Mouse (Mus musculus) heart, embryonic 11.5 days (tissue): ENCODE results near the gene Gle1. TPM values are rescaled to one million over a fixed set of nuclear protein-coding genes. Genes with fewer than 3 reads are reported as not detected.
"Not testable (repeated sequence)": the region's sequence is repeated elsewhere in the genome, so short reads cannot be mapped to it uniquely, and the experiment has no call there.

Experiments
- ATAC-seq: fragments of 200-750 bp; cut with Nextera tagmentation; replicated peaks from 2 replicates; pipeline ENCODE4 v1.8.0; 2017; ENCODE audit warnings: moderate library complexity; ENCODE audit not compliant: insufficient number of reproducible peaks, low FRiP score, low TSS enrichment
- H3K27ac ChIP-seq: fragments of 300-500 bp; sonication (generic); 2 replicates; pipeline ENCODE4 v1.5.1; 2014; ENCODE audit warnings: mild to moderate bottlenecking, low read depth, low read length
- H3K27me3 ChIP-seq: fragments of 300-500 bp; sonication (generic); 2 replicates; pipeline ENCODE4 v1.6.1; 2014; ENCODE audit warnings: mild to moderate bottlenecking, low read length, mixed read lengths; ENCODE audit not compliant: control insufficient read depth, insufficient read depth
- H3K36me3 ChIP-seq: fragments of 300-500 bp; sonication (generic); 2 replicates; pipeline ENCODE4 v1.6.1; 2014; ENCODE audit warnings: mild to moderate bottlenecking, low read length, moderate library complexity, mixed read lengths; ENCODE audit not compliant: control insufficient read depth, insufficient read depth
- H3K4me1 ChIP-seq: fragments of 300-500 bp; sonication (generic); 2 replicates; pipeline ENCODE4 v1.6.1; 2014; ENCODE audit warnings: low read length; ENCODE audit not compliant: control insufficient read depth, insufficient read depth
- H3K4me2 ChIP-seq: fragments of 300-500 bp; sonication (generic); 2 replicates; pipeline ENCODE4 v1.6.1; 2014; ENCODE audit warnings: mild to moderate bottlenecking, moderate library complexity
- H3K4me3 ChIP-seq: fragments of 300-500 bp; sonication (generic); 2 replicates; pipeline ENCODE4 v1.5.1; 2014; ENCODE audit warnings: low read depth, low read length
- H3K9ac ChIP-seq: fragments of 300-500 bp; sonication (generic); 2 replicates; pipeline ENCODE4 v1.6.1; 2014; ENCODE audit warnings: mild to moderate bottlenecking, low read depth, low read length, moderate library complexity
- H3K9me3 ChIP-seq: fragments of 300-500 bp; sonication (generic); replicated peaks from 2 replicates; pipeline ENCODE4 v1.6.1; 2016; ENCODE audit warnings: low read length; ENCODE audit not compliant: control insufficient read depth
- WGBS: fragments of 180-500 bp; shearing (Covaris S2); extraction: QIAGEN DNeasy Blood & Tissue Kit; methylation state at CpG from one replicate; pipeline ENCODE4 v1.1.7; 2014; ENCODE audit not compliant: insufficient replicate concordance; 5-methylcytosine and 5-hydroxymethylcytosine counted together
- polyA plus RNA-seq: library from polyadenylated mRNA; unstranded; fragments of >200 nt; fragmentation: Nextera tagmentation; extraction: Ambion mirVana; gene quantifications from 2 replicates; pipeline ENCODE4 v1.2.1, GENCODE M21; 2014

The Gle1 gene
- 34.3 and 39.0 TPM in 2 replicates for polyA plus RNA-seq

DNA sequence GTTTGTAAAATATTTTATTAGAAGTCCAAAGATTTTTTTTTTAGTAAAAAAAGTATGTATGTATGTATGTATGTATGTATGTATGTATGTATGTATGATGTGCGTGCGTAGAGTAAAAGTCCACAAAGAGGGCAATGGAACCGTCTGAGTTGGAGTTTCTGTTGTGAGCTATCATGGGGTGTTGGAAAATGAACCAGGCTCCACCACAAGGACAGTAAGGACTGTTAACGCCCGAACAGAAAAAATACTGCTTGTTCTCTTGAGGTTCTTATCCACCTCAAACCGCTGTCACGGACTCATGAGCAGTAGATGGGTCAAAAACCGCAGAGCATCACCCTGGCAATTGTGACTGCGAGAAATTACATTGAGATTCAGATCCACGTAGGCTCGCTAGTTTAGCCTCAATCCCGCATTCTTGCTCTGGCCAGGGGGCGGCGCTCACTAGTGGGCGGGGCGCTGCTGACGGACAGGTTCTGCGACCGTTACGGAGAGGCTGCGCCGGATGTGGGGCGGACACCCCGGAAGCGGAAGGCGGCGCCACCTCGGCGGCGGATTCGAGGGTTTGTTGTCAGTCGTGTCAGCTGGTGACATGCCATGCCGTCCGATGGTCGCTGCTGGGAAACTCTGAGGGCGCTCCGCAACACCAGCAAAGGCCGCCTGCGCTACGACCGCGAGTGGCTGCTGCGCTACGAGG is at the start of gene Gle1:
Gle1 (plus strand) TSS at position 521 of the 694 bp plus-strand sequence.
- peak within 1 kb of the TSS; percentile 83 for H3K4me3 ChIP-seq
- whole genome bisulfite sequencing = 3% methylated on average over 44 of the region's 44 CpGs
- peak; percentile 91 for ATAC-seq

DNA sequence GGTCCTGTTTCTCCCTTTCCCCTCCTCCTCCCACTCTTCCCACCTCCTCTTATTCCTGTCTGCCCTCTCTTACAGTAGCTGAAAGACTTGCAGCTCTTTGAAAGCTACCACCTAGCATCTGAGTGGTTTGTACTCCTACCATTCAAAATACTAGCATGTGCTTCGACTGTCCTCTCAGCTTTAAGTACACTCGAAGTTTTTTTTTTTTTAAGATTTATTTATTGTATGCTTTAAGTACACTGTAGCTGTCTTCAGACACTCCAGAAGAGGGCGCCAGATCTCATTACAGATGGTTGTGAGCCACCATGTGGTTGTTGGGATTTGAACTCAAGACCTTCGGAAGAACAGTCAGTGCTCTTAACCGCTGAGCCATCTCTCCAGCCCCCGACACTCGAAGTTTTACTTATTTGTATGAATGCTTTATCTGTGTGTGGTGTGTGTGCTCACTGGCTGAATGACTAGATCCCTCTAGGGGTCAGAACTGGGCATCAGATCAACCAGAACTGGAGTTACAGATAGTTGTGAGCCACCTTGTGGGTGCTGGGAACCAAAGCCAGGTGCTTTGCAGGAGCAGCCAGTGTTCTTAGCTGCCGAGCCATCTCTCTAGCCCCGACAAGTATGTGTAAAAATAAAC is 48.5 kb upstream of the Gle1 start:
- H3K4me2 ChIP-seq, H3K27me3 ChIP-seq, H3K36me3 ChIP-seq, H3K27ac ChIP-seq, ATAC-seq, H3K4me3 ChIP-seq, H3K9me3 ChIP-seq, H3K9ac ChIP-seq: not testable (repeated sequence)
- peaks cover 12% of the 10 kb centered on the region for H3K4me1 ChIP-seq
- 76% methylated on average over 9 of the region's 9 CpGs for WGBS

More for the DNA sequence above, at the start of gene Gle1:
- Histone ChIP-seq H3K27me3 (no peaks in the 10 kb centered on the region), H3K9ac (peak within 1 kb of the TSS; percentile 78), H3K4me2 (peak within 1 kb of the TSS; percentile 74), H3K27ac (peak within 1 kb of the TSS; percentile 76), H3K9me3 (no peaks in the 10 kb centered on the region), H3K4me1 (no peaks in the 10 kb centered on the region), H3K36me3 (peaks cover 15% of the 10 kb centered on the region)

DNA sequence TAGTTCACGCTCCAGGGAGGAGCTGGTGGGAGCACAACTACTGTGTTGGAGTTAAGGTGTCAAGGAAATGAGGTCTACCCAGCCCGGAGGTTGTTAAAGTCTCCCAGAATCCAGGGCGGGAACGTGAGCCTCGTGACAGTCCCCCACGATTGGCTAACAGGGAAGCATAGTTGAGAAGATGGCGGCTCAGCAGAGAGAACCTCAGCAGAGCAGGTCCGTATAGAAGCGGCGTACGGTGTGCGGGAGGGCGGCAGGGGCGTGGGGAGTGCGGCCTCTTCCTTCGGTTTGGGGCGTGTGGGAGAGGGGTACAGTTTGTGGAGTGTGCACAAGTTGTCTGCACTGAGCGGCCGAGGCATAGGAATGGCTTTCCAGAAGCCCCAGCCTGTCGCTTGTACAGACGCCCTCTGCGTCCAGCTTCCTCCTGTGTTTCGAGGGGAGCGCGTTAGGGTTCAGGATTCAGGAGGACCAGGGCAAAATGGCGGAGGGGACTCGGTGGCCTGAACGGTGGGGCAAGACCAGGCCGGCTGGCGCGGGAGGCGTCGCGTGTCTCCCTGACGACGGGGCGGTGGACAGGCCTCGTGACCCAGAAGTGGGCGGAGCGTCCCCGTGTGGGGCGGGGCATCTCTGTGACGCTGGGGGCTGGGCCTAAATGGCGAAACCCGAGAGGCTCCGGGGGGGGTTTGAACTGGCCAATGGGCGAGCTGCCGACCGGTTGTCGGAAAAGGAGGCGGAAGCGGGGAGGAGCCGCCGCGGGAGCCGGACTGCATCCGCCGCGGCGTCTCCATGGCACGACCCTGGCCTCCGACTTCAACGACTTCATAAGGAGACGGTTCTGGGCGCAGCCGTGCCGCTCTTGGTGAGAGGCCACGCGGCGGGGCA is 45.9 kb upstream of the Gle1 start, which contains the start of gene Odf2:
Odf2 (plus strand) TSS at position 156 of the 879 bp plus-strand sequence.
- Histone ChIP-seq H3K9ac (peak within 1 kb of the TSS; percentile 96), H3K27ac (peak within 1 kb of the TSS; percentile 93), H3K4me1 (peaks cover 12% of the 10 kb centered on the region), H3K27me3 (no peaks in the 10 kb centered on the region), H3K36me3 (peaks cover 9% of the 10 kb centered on the region), H3K9me3 (no peaks in the 10 kb centered on the region), H3K4me2 (peak within 1 kb of the TSS; percentile 67), H3K4me3 (peak within 1 kb of the TSS; percentile 100)
- under 1% methylated on average over 70 of the region's 70 CpGs for WGBS
- ATAC-seq = peak; percentile 90

DNA sequence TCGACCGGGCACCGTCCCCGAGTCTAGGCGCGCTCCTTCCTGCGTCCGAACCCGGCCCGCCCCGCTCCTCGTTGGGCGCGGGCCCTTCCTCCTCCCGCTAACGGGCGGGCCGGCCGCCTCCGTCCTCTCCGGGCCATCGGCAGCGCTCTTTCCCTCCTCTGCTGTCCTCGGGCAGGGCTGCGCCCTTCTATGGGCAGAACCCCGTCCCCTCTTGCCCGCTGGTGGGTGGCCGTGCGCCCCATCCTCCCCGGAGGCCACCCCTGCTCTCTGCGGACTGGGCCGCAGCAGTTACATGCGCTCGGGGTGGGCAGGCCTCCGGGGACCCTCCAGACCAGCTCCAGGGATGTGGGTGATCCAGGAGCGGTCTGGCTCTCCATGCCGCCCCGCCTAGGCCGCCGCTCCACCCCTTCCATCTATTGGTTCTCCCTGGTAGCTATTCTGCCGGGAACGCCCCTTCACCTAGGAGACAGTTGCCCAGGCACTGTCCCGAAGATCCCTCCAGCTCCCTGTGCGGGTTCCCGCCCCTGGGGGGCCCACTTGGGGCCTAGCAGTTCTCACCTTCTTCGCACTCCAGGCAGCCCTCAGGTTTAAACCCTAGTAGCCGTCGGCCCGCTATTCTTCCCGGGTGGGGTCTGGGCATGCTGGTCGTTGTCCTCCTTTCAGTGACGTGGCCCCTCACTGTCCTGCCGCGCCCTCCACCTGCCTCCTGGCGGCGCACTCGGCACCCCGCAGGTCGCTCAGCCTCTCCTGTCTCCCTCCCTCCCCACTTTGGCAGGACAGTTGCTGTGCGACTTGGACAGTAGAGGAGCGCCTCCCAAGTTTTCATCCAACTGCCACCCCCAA is 45.0 kb upstream of the Gle1 start:
- H3K9ac ChIP-seq = peak overlapping the region; percentile 96
- peak overlapping the region; percentile 67 for H3K4me2 ChIP-seq
- H3K36me3 ChIP-seq = peaks cover 15% of the 10 kb centered on the region
- H3K4me1 ChIP-seq = peaks cover 12% of the 10 kb centered on the region
- H3K27me3 ChIP-seq = no peaks in the 10 kb centered on the region
- H3K9me3 ChIP-seq = no peaks in the 10 kb centered on the region
- 0% methylated on average over 54 of the region's 61 CpGs for WGBS
- peak overlapping the region; percentile 93 for H3K27ac ChIP-seq
- peak; percentile 88 for ATAC-seq
- H3K4me3 ChIP-seq = peak overlapping the region; percentile 100

DNA sequence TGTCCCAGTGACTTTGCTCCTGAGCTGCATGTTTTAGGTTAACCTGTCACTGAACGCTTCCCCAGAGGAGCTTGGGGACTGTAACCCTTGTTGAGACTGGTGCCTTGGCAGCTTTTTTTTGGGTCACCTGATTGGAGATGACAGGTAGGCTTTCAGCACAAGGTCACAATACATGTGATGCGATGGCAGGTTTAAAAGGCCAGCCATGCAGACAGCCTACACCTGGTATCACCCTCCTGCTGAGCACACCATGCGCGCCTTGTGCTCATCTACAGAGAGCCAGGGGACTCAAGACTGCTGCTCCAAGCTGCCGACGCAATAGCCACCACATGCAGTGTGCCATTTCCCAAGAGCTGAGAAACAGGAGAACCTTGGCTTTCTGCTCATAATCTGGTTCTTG is 43.5 kb upstream of the Gle1 start:
- Histone ChIP-seq H3K4me2 (no peak overlapping the region), H3K27ac (no peak overlapping the region), H3K9ac (no peak overlapping the region), H3K9me3 (no peaks in the 10 kb centered on the region), H3K36me3 (peaks cover 22% of the 10 kb centered on the region), H3K4me3 (no peak overlapping the region), H3K27me3 (no peaks in the 10 kb centered on the region), H3K4me1 (peaks cover 12% of the 10 kb centered on the region)
- no peak for ATAC-seq
- 94% methylated on average over 6 of the region's 6 CpGs for WGBS

DNA sequence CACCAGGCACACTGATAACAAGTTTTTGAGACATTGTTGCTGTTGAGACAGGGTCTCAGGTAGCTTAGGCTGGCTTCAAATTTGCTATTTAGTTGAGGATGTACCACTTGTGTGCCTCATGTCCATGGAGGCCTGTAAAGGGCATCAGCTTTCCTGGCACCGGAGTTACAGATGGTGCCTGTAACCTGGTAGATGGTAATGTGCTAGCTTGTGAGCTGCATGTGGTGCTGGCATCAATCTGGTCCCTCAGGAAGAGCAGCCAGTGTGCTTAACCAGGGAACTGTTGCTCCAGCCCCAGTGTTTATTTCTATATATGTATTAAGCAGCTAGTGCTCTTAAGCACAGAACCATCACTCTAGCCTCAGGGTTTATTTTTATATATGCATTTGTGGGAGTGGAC is 39.2 kb upstream of the Gle1 start:
- Histone ChIP-seq H3K9me3 (no peaks in the 10 kb centered on the region), H3K36me3 (peaks cover 44% of the 10 kb centered on the region), H3K4me2 (no peak overlapping the region), H3K27me3 (no peaks in the 10 kb centered on the region), H3K27ac (no peak overlapping the region), H3K4me3 (no peak overlapping the region), H3K4me1 (peaks cover 4% of the 10 kb centered on the region; the same call in 1 of the 2 replicates), H3K9ac (no peak overlapping the region)
- 90% methylated on average over 1 of the region's 1 CpGs for WGBS
- ATAC-seq = no peak

DNA sequence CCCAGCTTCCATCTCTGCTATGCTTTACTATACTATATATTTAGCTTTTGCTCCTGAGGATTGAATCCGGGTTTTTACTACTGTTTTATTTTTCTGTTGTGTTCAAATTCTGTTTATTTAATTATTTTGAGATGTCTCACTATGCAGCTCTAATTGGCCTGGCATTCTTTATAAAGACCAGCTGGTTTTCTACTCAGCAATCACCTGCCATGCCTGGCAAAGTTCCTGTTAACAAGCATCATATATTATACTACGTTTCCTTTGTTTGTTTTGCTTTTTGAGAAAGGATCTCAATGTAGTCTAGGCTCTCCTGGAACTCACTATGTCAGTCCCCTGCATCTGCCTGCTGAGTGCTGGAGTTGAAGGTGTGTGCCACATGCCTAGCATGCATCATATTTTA is 37.9 kb upstream of the Gle1 start:
- no peak for ATAC-seq
- no peaks in the 10 kb centered on the region for H3K4me1 ChIP-seq
- H3K4me2 ChIP-seq = no peak overlapping the region
- no peak overlapping the region for H3K4me3 ChIP-seq
- no peaks in the 10 kb centered on the region for H3K27me3 ChIP-seq
- no peak overlapping the region for H3K27ac ChIP-seq
- peaks cover 55% of the 10 kb centered on the region for H3K36me3 ChIP-seq
- H3K9me3 ChIP-seq = no peaks in the 10 kb centered on the region
- WGBS = 85% methylated on average over 2 of the region's 2 CpGs
- no peak overlapping the region; the same call in 1 of the 2 replicates for H3K9ac ChIP-seq

DNA sequence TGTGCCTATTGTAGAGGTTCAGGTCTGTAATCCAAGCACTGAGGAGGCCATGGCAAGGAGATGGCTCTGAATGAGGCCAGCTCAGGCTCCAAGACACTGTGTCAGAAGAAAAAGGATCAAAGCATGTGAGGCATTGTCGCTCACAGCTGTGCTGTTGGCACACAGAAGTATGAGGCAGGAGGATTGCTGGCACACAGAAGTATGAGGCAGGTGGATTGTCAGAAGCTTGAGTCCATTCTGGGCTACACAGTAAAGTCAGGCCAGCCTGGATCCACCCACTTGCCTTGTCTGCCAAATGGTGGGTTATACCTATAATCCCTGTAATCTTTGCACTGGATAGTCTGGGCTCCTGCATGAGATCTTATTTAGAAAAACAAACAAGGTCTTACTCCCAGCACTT is 37.1 kb upstream of the Gle1 start:
- 83% methylated on average over 1 of the region's 1 CpGs for WGBS

More for the DNA sequence above, 37.1 kb upstream of the Gle1 start:
- Histone ChIP-seq H3K9ac (no peak overlapping the region), H3K27ac (no peak overlapping the region), H3K4me3 (no peak overlapping the region), H3K4me2 (no peak overlapping the region), H3K9me3 (no peaks in the 10 kb centered on the region), H3K27me3 (no peaks in the 10 kb centered on the region), H3K36me3 (peaks cover 56% of the 10 kb centered on the region), H3K4me1 (no peaks in the 10 kb centered on the region)
- no peak for ATAC-seq
